Mouse (Mus musculus): Measurements from ENCODE around the gene Snrpa.

The Snrpa gene

GRCm38 (mm10) chr7:27166614-27167474 is 29.2 kb downstream of the Snrpa start, which contains the start of gene Egln2:
TSS of gene Egln2 (minus strand) at chr7:27166802.
- peak; percentile 91 for DNase-seq (ENCODE audit: low read depth, low spot score)

GRCm38 (mm10) chr7:27166229-27166613 is 29.9 kb downstream of the Snrpa start:
- no peak for DNase-seq (ENCODE audit: low read depth, low spot score)

- DNase-seq (ENCODE audit: low read depth, low spot score), result no peak
Observed at GRCm38 (mm10) chr7:27165696-27166095, 30.4 kb downstream of the Snrpa start.

DNA sequence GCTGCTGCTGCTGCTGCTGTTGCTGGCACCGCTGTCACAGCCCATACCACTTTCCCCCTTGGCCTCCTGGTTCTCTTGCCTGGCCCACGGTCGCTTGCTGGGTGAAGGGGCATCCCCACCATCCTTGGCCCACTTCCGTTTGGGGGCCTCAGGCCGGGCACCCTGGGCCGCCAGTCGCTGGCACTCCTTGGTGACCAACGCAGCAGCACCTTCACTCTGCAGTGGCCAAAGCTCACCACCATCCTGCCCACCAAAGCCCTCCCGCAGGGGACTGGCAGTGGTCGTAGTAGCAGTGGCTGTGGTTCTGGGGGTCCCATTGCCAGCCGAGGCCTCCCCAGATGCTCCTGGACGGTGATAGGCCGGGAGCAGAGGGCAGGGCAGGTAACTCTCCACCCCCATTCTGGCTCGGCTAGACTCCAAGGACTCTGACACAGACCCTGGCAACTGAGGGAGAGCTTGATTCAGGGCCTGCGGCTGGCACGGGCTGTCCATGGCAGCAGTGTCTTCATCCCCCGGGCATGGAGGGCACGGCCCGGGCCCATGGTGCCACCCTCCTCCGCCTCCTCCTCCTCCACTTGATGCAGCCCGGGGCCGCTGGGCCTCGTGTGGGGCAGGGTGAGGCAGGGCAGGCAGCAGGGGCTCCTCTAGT is 30.9 kb downstream of the Snrpa start:
- DNase-seq (ENCODE audit: low read depth, low spot score), result no peak

DNA sequence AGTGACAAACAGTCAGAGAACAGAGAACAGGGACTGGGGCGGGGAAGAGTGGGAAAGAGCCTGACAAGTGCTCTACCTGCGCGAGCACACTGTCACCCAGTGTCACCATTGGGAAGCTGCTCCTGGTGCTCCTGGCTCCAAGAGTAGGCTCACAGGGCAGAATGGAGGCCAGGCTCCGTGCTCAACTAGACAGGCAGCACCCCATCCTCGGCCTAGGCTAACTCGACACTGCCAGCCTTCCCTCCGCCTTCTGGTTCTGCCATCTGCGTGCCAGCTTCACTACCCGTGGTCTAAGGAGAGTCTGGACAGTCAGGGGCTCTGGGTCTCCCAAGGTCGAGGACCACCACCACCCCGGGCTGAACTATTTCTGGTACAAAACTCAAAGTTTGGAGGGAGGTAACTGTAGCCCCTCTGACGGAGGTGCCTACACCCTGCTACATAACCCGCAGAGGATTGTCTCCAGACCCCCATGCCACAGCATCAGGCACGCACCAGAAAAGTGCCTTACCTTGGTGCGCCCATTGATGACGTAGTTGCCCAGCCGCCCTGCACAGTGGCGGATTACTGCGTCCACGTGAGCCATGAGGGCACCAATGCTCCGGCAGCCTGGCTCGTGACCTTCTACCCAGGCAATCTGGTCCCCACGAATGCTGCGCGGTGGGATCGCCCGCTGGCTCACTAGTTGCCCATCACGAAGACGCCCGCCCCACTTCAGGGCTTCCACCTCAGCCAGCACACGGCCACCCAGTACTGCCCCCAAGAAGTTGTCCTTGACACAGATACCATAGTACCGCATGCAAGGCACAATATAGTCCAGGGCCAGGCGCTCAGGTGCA is 31.7 kb downstream of the Snrpa start:
- DNase-seq (ENCODE audit: low read depth, low spot score), result no peak

- no peak for DNase-seq (ENCODE audit: low read depth, low spot score)
Observed at GRCm38 (mm10) chr7:27163450-27163805, 32.6 kb downstream of the Snrpa start.

- DNase-seq (ENCODE audit: low read depth, low spot score), result no peak
Observed at GRCm38 (mm10) chr7:27162780-27163449, 33.2 kb downstream of the Snrpa start.

- DNase-seq (ENCODE audit: low read depth, low spot score), result no peak
Observed at GRCm38 (mm10) chr7:27161744-27162143, 34.3 kb downstream of the Snrpa start.

DNA sequence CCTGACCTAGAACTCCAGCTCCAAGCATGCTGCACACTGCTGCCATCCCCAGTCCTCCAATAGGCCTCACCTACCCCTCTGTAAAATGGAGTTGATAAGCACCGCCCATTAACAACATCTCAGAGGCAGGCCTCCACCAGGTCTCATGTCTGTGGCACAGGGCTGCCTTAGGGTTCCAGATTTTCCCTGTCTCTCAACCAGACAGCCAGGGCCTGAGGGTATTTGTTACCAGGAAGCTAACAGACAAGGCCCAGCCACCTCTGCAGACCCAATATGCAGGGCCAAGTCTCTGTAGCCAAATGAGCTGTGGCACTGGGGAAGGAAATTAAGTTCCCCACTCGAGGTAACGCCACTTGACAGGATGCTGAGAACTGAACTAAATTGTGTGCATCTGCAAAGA is 35.1 kb downstream of the Snrpa start:
- no peak for DNase-seq (ENCODE audit: low read depth, low spot score)

DNA sequence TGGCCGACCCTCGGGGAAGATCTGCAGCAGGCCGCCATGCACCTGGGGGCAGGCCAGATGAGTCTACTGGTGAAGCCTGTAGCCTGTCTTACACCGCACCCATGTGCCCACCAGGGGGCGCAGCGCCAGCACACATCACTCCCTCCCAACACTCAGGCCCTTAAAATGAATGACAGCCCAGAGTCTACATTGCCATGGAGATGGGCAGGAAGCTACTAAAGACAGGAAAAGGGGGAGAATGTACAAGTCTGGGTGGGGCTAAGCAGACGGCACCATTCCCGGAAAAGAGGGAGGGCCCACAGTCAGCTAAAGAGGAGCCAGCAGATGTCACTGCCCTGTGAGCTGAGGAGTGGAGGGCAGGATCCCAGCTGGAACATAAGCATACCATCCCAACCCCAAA is 36.2 kb downstream of the Snrpa start:
- DNase-seq (ENCODE audit: low read depth, low spot score), result peak; percentile 82

- DNase-seq (ENCODE audit: low read depth, low spot score), result no peak
Observed at GRCm38 (mm10) chr7:27159256-27159655, 36.8 kb downstream of the Snrpa start.

DNA sequence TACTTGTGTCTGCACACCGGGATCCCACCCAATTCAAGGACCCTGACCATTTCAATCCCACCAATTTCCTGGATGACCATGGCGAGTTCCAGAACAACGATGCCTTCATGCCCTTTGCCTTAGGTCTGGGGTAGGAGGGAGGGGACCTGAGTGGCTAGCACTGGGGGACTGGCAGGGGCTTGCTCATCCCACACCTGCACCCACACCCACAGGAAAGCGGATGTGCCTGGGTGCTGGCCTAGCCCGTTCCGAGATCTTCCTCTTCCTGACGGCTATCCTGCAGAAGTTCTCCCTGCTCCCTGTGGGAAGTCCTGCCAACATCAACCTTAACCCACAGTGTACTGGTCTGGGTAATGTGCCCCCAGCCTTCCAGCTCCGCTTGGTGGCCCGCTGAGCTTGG is 37.9 kb downstream of the Snrpa start:
- DNase-seq (ENCODE audit: low read depth, low spot score), result no peak

DNA sequence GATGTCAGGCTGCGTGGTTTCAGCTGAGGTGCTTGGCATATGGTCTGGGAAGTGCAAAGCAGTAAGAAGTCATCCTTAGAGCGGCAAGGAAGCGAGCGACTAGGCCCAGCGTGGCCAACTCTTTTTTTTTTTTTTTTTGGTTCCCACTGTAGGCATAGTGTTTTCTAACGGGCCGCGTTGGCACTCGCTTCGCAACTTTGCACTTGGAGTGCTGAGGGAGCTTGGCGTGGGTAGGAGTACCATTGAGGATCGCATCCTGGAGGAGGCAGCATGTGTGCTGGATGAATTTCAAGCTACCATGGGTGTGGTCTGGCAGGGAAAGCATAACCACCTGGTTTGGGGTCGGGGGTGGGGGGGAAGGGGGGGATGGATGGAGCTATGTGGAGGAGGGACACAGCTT is 40.1 kb downstream of the Snrpa start:
- DNase-seq (ENCODE audit: low read depth, low spot score), result peak; percentile 58

DNA sequence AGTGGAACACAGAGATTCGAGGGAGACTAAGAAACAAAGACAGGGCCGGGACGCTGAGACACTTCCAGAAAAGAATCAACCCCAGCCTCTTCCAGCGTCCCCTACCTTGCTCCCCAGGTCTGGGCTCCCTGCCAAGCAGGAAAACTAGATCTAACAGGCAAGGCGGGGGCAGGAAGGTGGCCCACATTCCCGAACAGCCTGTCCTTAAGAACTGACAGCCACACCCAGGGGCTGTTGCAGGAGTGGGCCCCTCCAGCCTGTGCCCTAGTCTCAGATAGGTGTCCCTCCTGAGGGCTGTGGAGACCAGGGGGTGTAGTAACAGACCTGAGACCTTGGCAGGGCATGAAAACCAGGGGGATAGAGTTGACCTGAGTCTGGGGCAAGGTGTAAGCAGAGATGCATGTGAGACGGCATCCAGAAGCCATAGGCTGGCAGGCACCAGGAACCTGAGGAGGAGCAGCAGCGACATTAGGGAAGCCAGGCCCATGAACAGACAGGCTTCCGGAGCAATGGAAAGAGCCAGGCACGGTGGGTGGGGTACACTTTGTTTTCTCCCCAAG is 42.8 kb downstream of the Snrpa start, which contains the start of gene Cyp2t4:
Cyp2t4 (plus strand) TSS at position 510 of the 560 bp plus-strand sequence.
- no peak for DNase-seq (ENCODE audit: low read depth, low spot score)

All from telencephalon, adult 2 months (tissue).